Mouse (Mus musculus) CH12.LX (cell line): ENCODE measurements around the gene Ensa.

Source experiments
- MAZ ChIP-seq: IDR thresholded peaks from 2 replicates; pipeline ENCODE4 v1.6.1; 2012; ENCODE audit warnings: low read depth, mild to moderate bottlenecking, inconsistent platforms, low read length, improper control_type of control experiment, moderate library complexity
- POLR2A ChIP-seq: IDR thresholded peaks from 2 replicates; pipeline ENCODE4 v1.6.1; 2011; ENCODE audit warnings: low read depth, mild to moderate bottlenecking, improper control_type of control experiment, low read length
- TCF12 ChIP-seq: IDR thresholded peaks from 2 replicates; pipeline ENCODE4 v1.6.1; 2014; ENCODE audit warnings: low read depth, mild to moderate bottlenecking, inconsistent platforms, low read length, improper control_type of control experiment
- ZKSCAN1 ChIP-seq: IDR thresholded peaks from 2 replicates; pipeline ENCODE4 v1.6.1; 2012; ENCODE audit warnings: low read depth, inconsistent platforms, low read length, improper control_type of control experiment, borderline replicate concordance

- TF ChIP-seq POLR2A (no peak), MAZ (no peak), TCF12 (no peak), ZKSCAN1 (no peak)
Measured at GRCm38 (mm10) chr3:95657711-95658110, 32.9 kb downstream of the Ensa start.
